Mouse (Mus musculus) lung, postnatal 0 days (tissue): Measurements from ENCODE around the gene Scgb2b18.
"Not testable (repeated sequence)": the region's sequence is repeated elsewhere in the genome, so short reads cannot be mapped to it uniquely, and the experiment has no call there.

ENCODE experiments used
- CTCF ChIP-seq: IDR thresholded peaks from 2 replicates; pipeline ENCODE4 v1.5.1; 2016; ENCODE audit warnings: antibody characterized with exemption, mild to moderate bottlenecking
- EP300 ChIP-seq: IDR thresholded peaks from 2 replicates; pipeline ENCODE4 v1.6.1; 2016; ENCODE audit warnings: antibody characterized with exemption, mild to moderate bottlenecking, control low read depth

- not testable (repeated sequence) for TF ChIP-seq EP300, CTCF
These were observed 11.6 kb upstream of the Scgb2b18 start, which contains the start of gene Scgb1b18 for GRCm38 (mm10) chr7:33185268-33185667.
